Mouse (Mus musculus): Measurements from ENCODE around the gene Zan. TPM values are rescaled to one million over a fixed set of nuclear protein-coding genes. Genes with fewer than 3 reads are reported as not detected.

Zan gene
- polyA plus RNA-seq (2015; fragmentation: Nextera tagmentation; extraction: Ambion mirVana) = 0.14 and 0.22 TPM in 2 replicates

DNA sequence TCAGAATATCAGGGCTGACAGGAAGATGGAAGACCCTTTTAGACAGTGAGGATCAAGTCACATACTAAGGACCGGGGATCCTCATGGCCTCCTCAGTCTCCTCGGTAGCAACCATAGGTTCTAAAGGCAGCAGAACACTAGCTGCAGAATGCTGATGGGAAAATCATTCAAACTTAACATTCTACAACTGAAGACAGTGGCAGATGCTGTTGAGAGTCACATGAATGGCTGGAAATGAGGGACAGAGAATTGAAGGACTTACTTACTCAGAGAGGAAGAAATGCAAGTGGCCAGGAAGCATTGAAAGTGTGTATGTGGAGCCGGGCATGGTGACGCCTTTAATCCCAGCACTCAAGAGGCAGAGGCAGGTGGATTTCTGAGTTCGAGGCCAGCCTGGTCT, at the start of gene Zan:
Gene Zan, minus strand, starts transcription at position 101 of the 400 bp plus-strand sequence.

GRCm38 (mm10) chr5:137518436-137518835, 41.6 kb upstream of the Zan start, which contains the start of gene Gigyf1:
Gene Gigyf1 (plus strand): TSS chr5:137518548.

GRCm38 (mm10) chr5:137501709-137502666, 25.1 kb upstream of the Zan start, which contains the start of gene Pop7:
Gene Pop7 (minus strand): TSS chr5:137502518.

DNA sequence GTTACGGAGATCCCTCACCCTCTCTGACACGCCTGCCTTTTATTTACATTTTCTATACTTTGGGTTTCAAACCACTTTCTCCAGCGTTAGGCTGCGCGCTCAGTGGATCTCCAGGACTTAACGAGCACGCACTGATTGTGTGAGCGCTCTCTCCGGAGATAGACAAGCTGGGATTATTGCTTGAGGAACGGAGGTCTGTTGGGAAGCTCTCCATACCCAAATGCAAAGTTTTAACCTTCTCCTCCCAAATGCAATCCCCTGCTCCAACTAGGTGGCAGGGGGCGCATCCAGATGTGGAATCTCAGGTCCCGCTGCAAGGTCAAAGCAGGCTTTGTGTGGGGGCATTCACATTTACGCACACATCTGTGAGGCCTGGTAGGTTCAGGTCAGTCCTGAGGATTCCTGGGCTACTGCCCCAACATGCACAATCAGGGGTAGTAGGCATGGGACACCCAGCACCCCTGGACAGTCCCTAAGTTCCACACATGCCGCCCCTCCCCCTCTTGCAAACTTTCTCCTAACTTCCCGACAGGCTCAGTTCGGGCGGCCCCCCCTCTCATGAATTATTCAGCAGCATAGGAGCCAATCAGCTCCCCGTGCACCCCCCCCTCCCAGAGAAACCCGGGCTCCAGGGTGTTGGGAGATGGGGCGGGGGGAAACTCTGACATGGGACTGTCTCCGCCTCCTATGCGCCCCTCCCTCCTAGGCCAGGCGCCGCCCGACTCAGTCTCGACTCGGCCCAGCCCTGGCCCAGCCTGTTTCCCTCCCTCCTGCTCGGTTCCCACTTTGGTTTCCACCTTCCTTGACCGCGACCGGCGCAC, 127.3 kb downstream of the Zan start, which contains the start of gene Ephb4:
Gene Ephb4, plus strand, starts transcription at position 726 of the 821 bp plus-strand sequence.

GRCm38 (mm10) chr5:137333512-137334174, 143.2 kb downstream of the Zan start, which contains the start of gene Slc12a9:
Gene Slc12a9 (minus strand): TSS chr5:137333597.

Other genes starting within 250 kb of the Zan start
- gene Ache, start 189.5 kb downstream of the Zan start, polyA plus RNA-seq (2015; fragmentation: Nextera tagmentation; extraction: Ambion mirVana) = 188 and 212 TPM in 2 replicates
- gene Ufsp1, start 182.4 kb downstream of the Zan start, polyA plus RNA-seq (2015; fragmentation: Nextera tagmentation; extraction: Ambion mirVana) = 37.3 and 43.0 TPM in 2 replicates
- 46.0 and 56.6 TPM in 2 replicates for gene Srrt, start 169.4 kb downstream of the Zan start, polyA plus RNA-seq (2015; fragmentation: Nextera tagmentation; extraction: Ambion mirVana)
- gene Trip6, start 162.7 kb downstream of the Zan start, polyA plus RNA-seq (2015; fragmentation: Nextera tagmentation; extraction: Ambion mirVana) = 12.2 and 12.7 TPM in 2 replicates
- gene Slc12a9, start 143.5 kb downstream of the Zan start, polyA plus RNA-seq (2015; fragmentation: Nextera tagmentation; extraction: Ambion mirVana) = 28.1 and 31.7 TPM in 2 replicates
- 5.3 and 5.5 TPM in 2 replicates for gene Ephb4, start 127.0 kb downstream of the Zan start, polyA plus RNA-seq (2015; fragmentation: Nextera tagmentation; extraction: Ambion mirVana)
- gene Pop7, start 25.5 kb upstream of the Zan start, polyA plus RNA-seq (2015; fragmentation: Nextera tagmentation; extraction: Ambion mirVana) = 85.2 and 85.8 TPM in 2 replicates
- 14.3 and 16.3 TPM in 2 replicates for gene Gigyf1, start 41.5 kb upstream of the Zan start, polyA plus RNA-seq (2015; fragmentation: Nextera tagmentation; extraction: Ambion mirVana)
- gene Epo, start 56.2 kb upstream of the Zan start, polyA plus RNA-seq (2015; fragmentation: Nextera tagmentation; extraction: Ambion mirVana) = not detected in 2 replicates
- gene Gnb2, start 56.4 kb upstream of the Zan start, polyA plus RNA-seq (2015; fragmentation: Nextera tagmentation; extraction: Ambion mirVana) = 624 and 644 TPM in 2 replicates
- gene Actl6b, start 76.5 kb upstream of the Zan start, polyA plus RNA-seq (2015; fragmentation: Nextera tagmentation; extraction: Ambion mirVana) = 159 and 196 TPM in 2 replicates
- gene Tfr2, start 92.8 kb upstream of the Zan start, polyA plus RNA-seq (2015; fragmentation: Nextera tagmentation; extraction: Ambion mirVana) = 9.2 and 12.8 TPM in 2 replicates
- 95.2 and 98.7 TPM in 2 replicates for gene Mospd3, start 124.0 kb upstream of the Zan start, polyA plus RNA-seq (2015; fragmentation: Nextera tagmentation; extraction: Ambion mirVana)
- 52.0 and 67.0 TPM in 2 replicates for gene Pcolce, start 136.7 kb upstream of the Zan start, polyA plus RNA-seq (2015; fragmentation: Nextera tagmentation; extraction: Ambion mirVana)
- gene Fbxo24, start 151.9 kb upstream of the Zan start, polyA plus RNA-seq (2015; fragmentation: Nextera tagmentation; extraction: Ambion mirVana) = 0.14 TPM in 1 of 2 replicates, not detected in the other
- 17.9 and 18.3 TPM in 2 replicates for gene Lrch4, start 152.1 kb upstream of the Zan start, polyA plus RNA-seq (2015; fragmentation: Nextera tagmentation; extraction: Ambion mirVana)
- 2.6 and 5.1 TPM in 2 replicates for gene Gm20605, start 152.1 kb upstream of the Zan start, polyA plus RNA-seq (2015; fragmentation: Nextera tagmentation; extraction: Ambion mirVana)
- gene Sap25, start 164.3 kb upstream of the Zan start, polyA plus RNA-seq (2015; fragmentation: Nextera tagmentation; extraction: Ambion mirVana) = 3.2 and 4.3 TPM in 2 replicates
- gene Irs3, start 168.7 kb upstream of the Zan start, polyA plus RNA-seq (2015; fragmentation: Nextera tagmentation; extraction: Ambion mirVana) = 0.13 and 0.28 TPM in 2 replicates
- 23.7 and 24.8 TPM in 2 replicates for gene Agfg2, start 207.7 kb upstream of the Zan start, polyA plus RNA-seq (2015; fragmentation: Nextera tagmentation; extraction: Ambion mirVana)

Measured in neural tube, postnatal 0 days (tissue).